Mouse (Mus musculus): ENCODE measurements at regions not wholly inside any gene's neighbourhood (a gene's known extent, or its start where the extent isn't known, plus 50 kb on each side); places are given as distances from the start of the nearest gene placed in this dataset.

GRCm38 (mm10) chr4:89421694-89422354, 111.0 kb upstream of the Cdkn2b start:
- TF ChIP-seq CTCF (IDR thresholded peaks at IDR 0.05; ENCODE audit: borderline replicate concordance, insufficient read depth, low read depth, low read length) (no peak), POLR2A (IDR thresholded peaks at IDR 0.05; ENCODE audit: borderline replicate concordance, insufficient read depth, low read length) (no peak)

Data from cerebellum, adult 2 months (tissue).